Mouse (Mus musculus) intestine, postnatal 0 days (tissue): ENCODE data around the gene Cldn15. TPM values are rescaled to one million over a fixed set of nuclear protein-coding genes. Genes with fewer than 3 reads are reported as not detected.
"Not testable (repeated sequence)": the region's sequence is repeated elsewhere in the genome, so short reads cannot be mapped to it uniquely, and the experiment has no call there.

Experiments
- ATAC-seq: fragments of 200-750 bp; cut with Nextera tagmentation; 2 replicates; pipeline ENCODE4 v1.8.0; 2017; ENCODE audit warnings: mild to moderate bottlenecking, moderate TSS enrichment, moderate library complexity
- H3K27ac ChIP-seq: fragments of 300-500 bp; sonication (generic); 2 replicates; pipeline ENCODE4 v1.5.1; 2014; ENCODE audit warnings: mild to moderate bottlenecking, low read depth, low read length, moderate library complexity
- H3K27me3 ChIP-seq: fragments of 300-500 bp; sonication (generic); replicated peaks from 2 replicates; pipeline ENCODE4 v1.6.1; 2014; ENCODE audit warnings: low read length, mixed read lengths; ENCODE audit not compliant: control insufficient read depth, insufficient read depth
- H3K36me3 ChIP-seq: fragments of 300-500 bp; sonication (generic); 2 replicates; pipeline ENCODE4 v1.6.1; 2014; ENCODE audit warnings: mild to moderate bottlenecking, moderate library complexity; ENCODE audit not compliant: control insufficient read depth, insufficient read depth
- H3K4me1 ChIP-seq: fragments of 300-500 bp; sonication (generic); replicated peaks from 2 replicates; pipeline ENCODE4 v1.6.1; 2014; ENCODE audit warnings: antibody characterized with exemption, low read length, mixed read lengths; ENCODE audit not compliant: control insufficient read depth, insufficient read depth
- H3K4me2 ChIP-seq: fragments of 300-500 bp; sonication (generic); replicated peaks from 2 replicates; pipeline ENCODE4 v1.6.1; 2014; ENCODE audit warnings: low read depth, mild to moderate bottlenecking, moderate library complexity
- H3K4me3 ChIP-seq: fragments of 300-500 bp; sonication (generic); 2 replicates; pipeline ENCODE4 v1.5.1; 2014; ENCODE audit warnings: low read depth, low read length
- H3K9ac ChIP-seq: fragments of 300-500 bp; sonication (generic); 2 replicates; pipeline ENCODE4 v1.6.1; 2014; ENCODE audit warnings: mild to moderate bottlenecking, low read depth, low read length
- H3K9me3 ChIP-seq: fragments of 300-500 bp; sonication (generic); 2 replicates; pipeline ENCODE4 v1.6.1; 2016; ENCODE audit warnings: mixed run types; ENCODE audit not compliant: control insufficient read depth
- CTCF ChIP-seq: sonication (generic); IDR thresholded peaks from 2 replicates; pipeline ENCODE4 v1.5.1; 2016; ENCODE audit warnings: low read depth, mild to moderate bottlenecking, control low read depth, antibody characterized with exemption, moderate library complexity
- WGBS: fragments of 180-500 bp; shearing (Covaris S2); extraction: QIAGEN DNeasy Blood & Tissue Kit; methylation state at CpG from one replicate; pipeline ENCODE4 v1.1.7; 2014; 5-methylcytosine and 5-hydroxymethylcytosine counted together
- polyA plus RNA-seq: library from polyadenylated mRNA; unstranded; fragments of >200 nt; fragmentation: Nextera tagmentation; extraction: Ambion mirVana; gene quantifications from 2 replicates; pipeline ENCODE4 v1.2.1, GENCODE M21; 2015

The Cldn15 gene
- polyA plus RNA-seq, 1 experiment from 2014 or later = 29.5 TPM

GRCm38 (mm10) chr5:136943382-136943781 is 23.0 kb upstream of the Cldn15 start:
- Histone ChIP-seq H3K36me3 (no peaks in the 10 kb centered on the region), H3K4me1 (no peaks in the 10 kb centered on the region), H3K4me3 (no peak overlapping the region), H3K27ac (no peak overlapping the region), H3K9ac (no peak overlapping the region), H3K4me2 (no peak overlapping the region), H3K9me3 (no peaks in the 10 kb centered on the region), H3K27me3 (no peaks in the 10 kb centered on the region)
- no peak for ATAC-seq
- WGBS = 79% methylated on average over 2 of the region's 2 CpGs
- TF ChIP-seq CTCF = no peak

GRCm38 (mm10) chr5:136945084-136945483 is 21.3 kb upstream of the Cldn15 start:
- Histone ChIP-seq H3K27ac (no peak overlapping the region), H3K36me3 (no peaks in the 10 kb centered on the region), H3K9ac (no peak overlapping the region), H3K9me3 (no peaks in the 10 kb centered on the region), H3K27me3 (no peaks in the 10 kb centered on the region), H3K4me1 (no peaks in the 10 kb centered on the region), H3K4me3 (no peak overlapping the region), H3K4me2 (no peak overlapping the region)
- no peak for ATAC-seq
- 83% methylated on average over 12 of the region's 12 CpGs for WGBS
- TF ChIP-seq CTCF = no peak

- no peaks in the 10 kb centered on the region for H3K4me1 ChIP-seq
- no peaks in the 10 kb centered on the region for H3K27me3 ChIP-seq
- H3K4me3 ChIP-seq = no peak overlapping the region
- no peaks in the 10 kb centered on the region for H3K36me3 ChIP-seq
- no peak for TF ChIP-seq CTCF
- H3K9me3 ChIP-seq = no peaks in the 10 kb centered on the region
- H3K27ac ChIP-seq = no peak overlapping the region
- ATAC-seq = no peak
- no peak overlapping the region for H3K4me2 ChIP-seq
- H3K9ac ChIP-seq = no peak overlapping the region
Measured at GRCm38 (mm10) chr5:136947874-136948273, 18.5 kb upstream of the Cldn15 start.

- not testable (repeated sequence) for H3K27me3 ChIP-seq, H3K4me1 ChIP-seq, H3K36me3 ChIP-seq, H3K4me2 ChIP-seq, H3K9ac ChIP-seq, H3K4me3 ChIP-seq, ATAC-seq, H3K27ac ChIP-seq, H3K9me3 ChIP-seq
- WGBS = 79% methylated on average over 14 of the region's 14 CpGs
Measured at GRCm38 (mm10) chr5:136949551-136950336, 16.7 kb upstream of the Cldn15 start.

GRCm38 (mm10) chr5:136950521-136950920 is 15.9 kb upstream of the Cldn15 start:
- WGBS = 90% methylated on average over 6 of the region's 6 CpGs
- 0 out of 2 replicates have a peak, but pooled peaks cover 2% of the 10 kb centered on the region for H3K4me1 ChIP-seq
- no peak for TF ChIP-seq CTCF

GRCm38 (mm10) chr5:136952153-136952552 is 14.3 kb upstream of the Cldn15 start:
- TF ChIP-seq CTCF = no peak
- no peak overlapping the region for H3K4me3 ChIP-seq
- ATAC-seq = no peak
- 0 out of 2 replicates have a peak, but pooled peaks cover 5% of the 10 kb centered on the region for H3K4me1 ChIP-seq
- no peak overlapping the region for H3K9ac ChIP-seq
- H3K36me3 ChIP-seq = no peaks in the 10 kb centered on the region
- no peaks in the 10 kb centered on the region for H3K27me3 ChIP-seq
- no peak overlapping the region for H3K4me2 ChIP-seq
- WGBS = 64% methylated on average over 4 of the region's 4 CpGs
- no peak overlapping the region for H3K27ac ChIP-seq
- H3K9me3 ChIP-seq = no peaks in the 10 kb centered on the region

More at GRCm38 (mm10) chr5:136950521-136950920, 15.9 kb upstream of the Cldn15 start:
- no peak for ATAC-seq
- Histone ChIP-seq H3K9ac (no peak overlapping the region), H3K27ac (no peak overlapping the region), H3K9me3 (no peaks in the 10 kb centered on the region), H3K4me2 (no peak overlapping the region), H3K4me3 (no peak overlapping the region), H3K36me3 (no peaks in the 10 kb centered on the region), H3K27me3 (no peaks in the 10 kb centered on the region)
